Mouse (Mus musculus) heart, postnatal 0 days (tissue): ENCODE data around the gene Zfp800. TPM values are rescaled to one million over a fixed set of nuclear protein-coding genes. Genes with fewer than 3 reads are reported as not detected.

ENCODE experiments used
- ATAC-seq: fragments of 200-750 bp; cut with Nextera tagmentation; 2 replicates; pipeline ENCODE4 v1.8.0; 2017; ENCODE audit warnings: low read depth, moderate number of reproducible peaks, moderate library complexity; ENCODE audit not compliant: insufficient read depth
- DNase-seq: peaks from one replicate; pipeline ENCODE4 v3.0.0-alpha.2; 2016; ENCODE audit warnings: low spot score
- H3K27ac ChIP-seq: fragments of 300-500 bp; sonication (generic); 2 replicates; pipeline ENCODE4 v1.5.1; 2014; ENCODE audit warnings: low read depth, mild to moderate bottlenecking
- H3K27me3 ChIP-seq: fragments of 300-500 bp; sonication (generic); 2 replicates; pipeline ENCODE4 v1.6.1; 2014; ENCODE audit warnings: low read length, mixed read lengths; ENCODE audit not compliant: control insufficient read depth, insufficient read depth
- H3K36me3 ChIP-seq: fragments of 300-500 bp; sonication (generic); replicated peaks from 2 replicates; pipeline ENCODE4 v1.6.1; 2014; ENCODE audit warnings: low read length, mixed read lengths; ENCODE audit not compliant: control insufficient read depth, insufficient read depth
- H3K4me1 ChIP-seq: fragments of 300-500 bp; sonication (generic); 2 replicates; pipeline ENCODE4 v1.6.1; 2014; ENCODE audit warnings: antibody characterized with exemption; ENCODE audit not compliant: control insufficient read depth, insufficient read depth
- H3K4me2 ChIP-seq: fragments of 300-500 bp; sonication (generic); 2 replicates; pipeline ENCODE4 v1.6.1; 2014; ENCODE audit warnings: low read depth, mild to moderate bottlenecking, low read length, moderate library complexity
- H3K4me3 ChIP-seq: fragments of 300-500 bp; sonication (generic); 2 replicates; pipeline ENCODE4 v1.5.1; 2014; ENCODE audit warnings: low read depth, low read length
- H3K9ac ChIP-seq: fragments of 300-500 bp; sonication (generic); replicated peaks from 2 replicates; pipeline ENCODE4 v1.6.1; 2014; ENCODE audit warnings: low read depth, low read length, mixed read lengths
- H3K9me3 ChIP-seq: fragments of 300-500 bp; sonication (generic); replicated peaks from 2 replicates; pipeline ENCODE4 v1.6.1; 2016; ENCODE audit warnings: low read length; ENCODE audit not compliant: control insufficient read depth
- CTCF ChIP-seq: IDR thresholded peaks from 2 replicates; pipeline ENCODE4 v1.5.1; 2016; ENCODE audit warnings: antibody characterized with exemption, control low read depth, low read depth
- EP300 ChIP-seq: IDR thresholded peaks from 2 replicates; pipeline ENCODE4 v1.6.1; 2016; ENCODE audit warnings: antibody characterized with exemption, low read depth
- WGBS: fragments of 180-500 bp; shearing (Covaris S2); extraction: QIAGEN DNeasy Blood & Tissue Kit; methylation state at CpG from one replicate; pipeline ENCODE4 v1.1.7; 2014; 5-methylcytosine and 5-hydroxymethylcytosine counted together
- polyA plus RNA-seq: library from polyadenylated mRNA; unstranded; fragments of >200 nt; fragmentation: Nextera tagmentation; extraction: Ambion mirVana; gene quantifications from 2 replicates; pipeline ENCODE4 v1.2.1, GENCODE M21; 2015
- total RNA-seq: library from RNA; depleted of rRNA; stranded (reverse); fragments of >200 nt; gene quantifications from 2 replicates; pipeline ENCODE4 v1.2.3, GENCODE M21; 2014; ENCODE audit warnings: low replicate concordance

The Zfp800 gene
- total and polyA plus RNA-seq, 2 experiments from 2014 or later, result 11.0 to 18.6 TPM

DNA sequence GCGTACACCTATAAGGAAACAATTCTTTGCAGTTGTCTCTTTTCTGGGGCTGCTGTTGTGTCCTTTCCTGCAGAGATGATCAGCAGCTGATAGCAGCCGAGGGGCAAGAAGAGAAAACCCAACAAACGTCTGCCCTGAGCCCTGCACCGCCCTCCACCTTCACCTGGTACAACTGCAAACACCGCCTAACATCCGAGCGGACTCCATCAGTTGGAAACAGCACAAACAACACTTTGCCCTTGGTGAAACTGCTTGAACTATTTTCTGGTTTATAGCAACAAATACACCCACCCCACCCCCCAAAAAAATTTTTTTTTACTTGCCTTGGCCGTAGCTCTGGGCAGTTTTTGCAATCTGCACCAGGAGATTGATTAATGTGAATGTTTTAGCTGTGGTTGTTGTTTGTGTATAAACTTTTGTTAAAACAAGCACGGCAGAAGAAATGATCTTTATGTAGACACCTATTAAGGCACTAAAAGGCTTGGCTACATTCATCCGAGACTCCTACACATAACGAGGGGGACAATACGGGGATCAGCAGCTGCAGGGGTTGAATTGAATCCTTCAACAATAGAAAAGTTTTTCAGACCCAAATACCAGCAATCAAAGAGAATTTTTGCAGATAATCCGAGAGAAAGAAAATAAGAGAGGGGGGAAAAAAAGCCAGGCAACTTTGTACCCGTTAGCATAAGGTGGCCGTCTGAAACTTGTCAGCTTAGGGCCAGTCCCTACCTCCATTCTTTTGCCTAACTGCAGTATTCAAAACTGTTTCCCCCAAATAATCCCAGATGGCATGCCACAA lies 1.6 kb downstream of the Zfp800 start:
- Histone ChIP-seq H3K4me3 (peak overlapping the region; percentile 44), H3K27me3 (peaks cover 30% of the 10 kb centered on the region), H3K9me3 (0 out of 2 replicates have a peak, but pooled peaks cover 6% of the 10 kb centered on the region), H3K36me3 (no peaks in the 10 kb centered on the region), H3K4me2 (peak overlapping the region; percentile 76; the same call in 1 of the 2 replicates), H3K27ac (no peak overlapping the region), H3K9ac (no peak overlapping the region), H3K4me1 (no peaks in the 10 kb centered on the region)
- DNase-seq, result no peak
- WGBS, result 47% methylated on average over 15 of the region's 15 CpGs
- TF ChIP-seq EP300, result no peak
- ATAC-seq, result no peak

- DNase-seq (no peak), ATAC-seq (no peak)
- Histone ChIP-seq H3K4me1 (no peaks in the 10 kb centered on the region), H3K4me3 (no peak overlapping the region), H3K27me3 (no peaks in the 10 kb centered on the region), H3K27ac (no peak overlapping the region), H3K9ac (no peak overlapping the region), H3K9me3 (no peaks in the 10 kb centered on the region), H3K4me2 (no peak overlapping the region), H3K36me3 (no peaks in the 10 kb centered on the region)
- TF ChIP-seq CTCF (no peak), EP300 (no peak)
- 74% methylated on average over 3 of the region's 3 CpGs for WGBS
Measured at GRCm38 (mm10) chr6:28389038-28389437, 8.8 kb downstream of the Zfp800 start.

DNA sequence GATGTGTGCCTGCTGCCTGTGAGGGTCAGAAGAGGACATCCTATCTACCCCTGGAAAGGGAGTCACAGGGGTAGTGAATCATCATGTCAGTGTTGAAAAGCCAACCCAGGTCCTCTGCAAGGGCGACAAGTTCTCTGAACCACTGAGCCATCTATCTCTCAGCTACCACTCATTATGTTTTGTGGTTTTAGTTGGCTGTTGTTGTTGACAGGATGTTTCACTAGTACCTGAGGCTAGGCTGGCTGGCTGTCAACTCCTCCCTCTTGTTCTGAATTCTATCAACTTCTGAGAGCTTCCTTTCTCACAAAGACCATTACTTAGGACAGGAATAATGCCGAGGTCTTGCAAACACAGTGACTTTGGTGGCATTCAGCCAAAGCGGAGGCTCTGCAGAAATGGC lies 12.6 kb downstream of the Zfp800 start:
- ATAC-seq, result no peak
- TF ChIP-seq CTCF, result no peak
- no peak for TF ChIP-seq EP300
- Histone ChIP-seq H3K4me1 (no peaks in the 10 kb centered on the region), H3K36me3 (no peaks in the 10 kb centered on the region), H3K27ac (no peak overlapping the region), H3K4me2 (no peak overlapping the region), H3K9ac (no peak overlapping the region), H3K27me3 (no peaks in the 10 kb centered on the region), H3K4me3 (no peak overlapping the region), H3K9me3 (no peaks in the 10 kb centered on the region)
- no peak for DNase-seq
- WGBS, result 57% methylated on average over 3 of the region's 3 CpGs

DNA sequence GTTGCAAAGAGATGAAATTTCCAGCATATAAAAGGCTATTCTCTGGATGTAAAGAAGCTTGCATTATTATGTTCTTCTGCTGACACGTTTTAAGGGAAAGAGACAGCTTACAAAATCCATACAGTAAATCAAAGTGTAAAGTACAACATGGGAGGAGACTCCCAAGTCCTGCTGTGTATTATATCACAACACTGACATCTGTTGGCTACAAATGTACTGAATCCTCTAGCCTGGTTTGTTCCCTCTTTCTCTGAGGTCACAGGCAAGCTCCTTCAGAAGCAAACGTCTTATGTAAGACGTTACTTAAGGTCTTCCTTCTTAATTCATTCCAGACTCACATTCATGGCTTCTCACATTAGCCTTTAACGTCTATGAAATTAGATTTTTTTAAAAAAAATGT lies 15.8 kb downstream of the Zfp800 start:
- H3K4me3 ChIP-seq, result no peak overlapping the region
- H3K4me1 ChIP-seq, result no peaks in the 10 kb centered on the region
- H3K27ac ChIP-seq, result no peak overlapping the region
- DNase-seq (no peak), ATAC-seq (no peak)
- no peak overlapping the region for H3K4me2 ChIP-seq
- H3K9ac ChIP-seq, result no peak overlapping the region
- TF ChIP-seq EP300 (no peak), CTCF (no peak)
- H3K9me3 ChIP-seq, result no peaks in the 10 kb centered on the region
- no peaks in the 10 kb centered on the region for H3K27me3 ChIP-seq
- WGBS, result 48% methylated on average over 4 of the region's 4 CpGs
- H3K36me3 ChIP-seq, result no peaks in the 10 kb centered on the region

DNA sequence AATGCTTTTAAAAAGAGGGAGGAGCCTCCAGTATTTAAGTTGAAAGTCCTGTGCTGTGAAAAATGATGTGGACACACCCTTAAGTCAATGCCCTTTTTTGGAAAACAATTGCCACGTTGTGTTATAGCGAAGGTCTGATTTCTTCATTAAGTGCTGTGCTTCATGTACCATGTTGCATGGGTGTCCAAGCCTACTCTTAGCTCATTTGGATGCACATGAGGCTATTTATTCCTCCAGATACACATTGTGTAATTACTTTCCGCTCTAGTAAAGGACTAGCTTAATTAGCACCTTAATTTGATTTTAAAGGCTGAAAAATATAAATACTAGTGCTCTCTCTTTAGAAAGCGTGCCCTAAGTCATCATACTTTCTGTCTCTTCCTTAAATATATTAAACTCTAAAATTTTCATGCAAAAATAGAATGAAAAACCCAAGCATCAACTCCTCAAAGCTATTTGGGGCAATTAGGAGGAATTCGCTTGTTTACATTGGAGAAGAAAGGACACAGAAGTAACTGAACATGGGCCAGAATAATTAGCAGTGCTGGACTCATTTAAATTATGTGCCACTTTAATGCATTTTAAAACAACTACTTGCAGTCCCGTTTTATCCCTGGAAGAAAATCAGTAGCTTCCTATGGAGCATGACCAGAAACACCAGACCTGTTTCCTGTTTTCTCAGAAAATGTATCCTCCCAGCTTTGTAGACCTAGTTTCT lies 27.7 kb downstream of the Zfp800 start:
- ATAC-seq, result no peak
- TF ChIP-seq CTCF (no peak), EP300 (no peak)
- 74% methylated on average over 6 of the region's 6 CpGs for WGBS

More for the DNA sequence above, 27.7 kb downstream of the Zfp800 start:
- Histone ChIP-seq H3K9ac (no peak overlapping the region), H3K4me2 (no peak overlapping the region), H3K9me3 (no peaks in the 10 kb centered on the region), H3K4me1 (no peaks in the 10 kb centered on the region), H3K27ac (no peak overlapping the region), H3K36me3 (no peaks in the 10 kb centered on the region), H3K27me3 (no peaks in the 10 kb centered on the region), H3K4me3 (no peak overlapping the region)
- no peak for DNase-seq
